ENCODE assay signal across 17 mouse cellular contexts in genomic region chr2:166622079-166622478, GRCm38 (mm10).
DNase-seq lines count a peak whose midpoint lies in the region; ATAC-seq and TF ChIP-seq lines count a peak whose summit lies in the region.
"Had no signal": no experiment of that assay in that cellular context is flagged by ENCODE, and none has a peak within 500 bp of the region (broad histone marks: within the 10 kb centered on the region; RNA-seq: fewer than 3 reads in every experiment).

No protein-coding gene starts in this region.

- H3K27ac ChIP-seq in forebrain, embryonic 12.5 days = no peak overlapping the region
- H3K27ac ChIP-seq in forebrain, embryonic 14.5 days (ENCODE audit: low read depth, low read length) = no peak overlapping the region
- H3K27ac ChIP-seq in kidney, postnatal 0 days = no peak overlapping the region
- H3K27ac ChIP-seq in hindbrain, embryonic 15.5 days (replicated peaks) = 0 out of 2 replicates have a peak overlapping the region, but pooled peaks have one; percentile 72
- no peak overlapping the region for H3K27ac ChIP-seq in liver, embryonic 14.5 days
- H3K27ac ChIP-seq: limb, embryonic 13.5 days had no signal

- DNase-seq in forebrain, embryonic 14.5 days (ENCODE audit: low spot score) = no peak
- no peak for DNase-seq in kidney, postnatal 0 days (ENCODE audit: low spot score)
- no peak for DNase-seq in kidney, postnatal 10 days
- DNase-seq in liver, embryonic 14.5 days (ENCODE audit: low read depth in 3 of 3, low spot score in 3 of 3) = no peak
- DNase-seq in right cerebral cortex, postnatal 10 days (ENCODE audit: low spot score in 2 of 2) = no peak
- DNase-seq in urinary bladder, postnatal 36 days (ENCODE audit: low spot score in 2 of 2) = no peak
- DNase-seq: adrenal gland, adult 2 months; cerebellum, adult 9-11 months; forebrain, postnatal 0 days; heart, postnatal 14 days had no signal

- no peak for ATAC-seq in forebrain, embryonic 12.5 days (ENCODE audit: low FRiP score)
- no peak for ATAC-seq in forebrain, embryonic 14.5 days
- 0 out of 2 replicates have a peak, but pooled peaks have one; percentile 19 for ATAC-seq in kidney, postnatal 0 days (replicated peaks; ENCODE audit: low FRiP score, low read depth)
- ATAC-seq in hindbrain, embryonic 15.5 days (ENCODE audit: low FRiP score, low read depth) = no peak
- peak; percentile 64 for ATAC-seq in liver, embryonic 14.5 days (ENCODE audit: insufficient read depth)

- no peaks in the 10 kb centered on the region for H3K9me3 ChIP-seq in forebrain, embryonic 12.5 days
- H3K9me3 ChIP-seq in forebrain, embryonic 14.5 days (replicated peaks; ENCODE audit: control insufficient read depth, low read length) = no peaks in the 10 kb centered on the region
- H3K9me3 ChIP-seq in kidney, postnatal 0 days (replicated peaks; ENCODE audit: low read length) = no peaks in the 10 kb centered on the region
- no peaks in the 10 kb centered on the region for H3K9me3 ChIP-seq in hindbrain, embryonic 15.5 days
- H3K9me3 ChIP-seq in liver, embryonic 14.5 days (ENCODE audit: control insufficient read depth, low read length) = no peaks in the 10 kb centered on the region
- H3K9me3 ChIP-seq: embryonic facial prominence, embryonic 12.5 days; heart, embryonic 12.5 days; limb, embryonic 13.5 days had no signal

- WGBS in forebrain, embryonic 12.5 days = 89% methylated on average over 6 of the region's 6 CpGs
- 94% methylated on average over 6 of the region's 6 CpGs for WGBS in forebrain, embryonic 14.5 days
- WGBS in kidney, postnatal 0 days = 74% methylated on average over 6 of the region's 6 CpGs
- 85% methylated on average over 6 of the region's 6 CpGs for WGBS in hindbrain, embryonic 15.5 days
- 77% methylated on average over 6 of the region's 6 CpGs for WGBS in liver, embryonic 14.5 days (ENCODE audit: insufficient replicate concordance)

- peaks cover 17% of the 10 kb centered on the region for H3K4me1 ChIP-seq in forebrain, embryonic 12.5 days
- peaks cover 7% of the 10 kb centered on the region for H3K4me1 ChIP-seq in forebrain, embryonic 14.5 days (ENCODE audit: control insufficient read depth, insufficient read depth, low read length)
- H3K4me1 ChIP-seq in kidney, postnatal 0 days (replicated peaks; ENCODE audit: insufficient read depth, low read length) = peaks cover 7% of the 10 kb centered on the region
- H3K4me1 ChIP-seq in hindbrain, embryonic 15.5 days (replicated peaks) = peaks cover 30% of the 10 kb centered on the region
- H3K4me1 ChIP-seq in liver, embryonic 14.5 days (replicated peaks; ENCODE audit: control insufficient read depth in 2 of 2, insufficient read depth in 2 of 2, low read length in 1 of 2) = peaks cover 0 to 15% of the 10 kb centered on the region in 2 experiments; a peak in 2 of 4 replicates

- no peak overlapping the region for H3K4me3 ChIP-seq in forebrain, embryonic 12.5 days (replicated peaks)
- no peak overlapping the region for H3K4me3 ChIP-seq in forebrain, embryonic 14.5 days (ENCODE audit: low read depth, low read length)
- H3K4me3 ChIP-seq in kidney, postnatal 0 days (replicated peaks; ENCODE audit: low read depth, low read length) = no peak overlapping the region
- no peak overlapping the region for H3K4me3 ChIP-seq in hindbrain, embryonic 15.5 days
- no peak overlapping the region for H3K4me3 ChIP-seq in liver, embryonic 14.5 days (ENCODE audit: insufficient read depth in 1 of 2, low read depth in 2 of 2, low read length in 2 of 2)
- H3K4me3 ChIP-seq: embryonic facial prominence, embryonic 12.5 days; erythroblast, embryonic 14.5 days; heart, embryonic 12.5 days; limb, embryonic 13.5 days had no signal

- H3K9ac ChIP-seq in forebrain, embryonic 12.5 days = 0 out of 2 replicates have a peak overlapping the region, but pooled peaks have one; percentile 7
- no peak overlapping the region for H3K9ac ChIP-seq in forebrain, embryonic 14.5 days (ENCODE audit: low read length)
- no peak overlapping the region for H3K9ac ChIP-seq in kidney, postnatal 0 days (ENCODE audit: low read depth, low read length)
- H3K9ac ChIP-seq in hindbrain, embryonic 15.5 days = no peak overlapping the region
- no peak overlapping the region for H3K9ac ChIP-seq in liver, embryonic 14.5 days (replicated peaks)
- H3K9ac ChIP-seq: embryonic facial prominence, embryonic 12.5 days; forebrain, postnatal 0 days had no signal

- no peak for TF ChIP-seq EP300 in liver, embryonic 14.5 days (IDR thresholded peaks at IDR 0.05; ENCODE audit: low read depth)

- peaks cover 15% of the 10 kb centered on the region for H3K36me3 ChIP-seq in forebrain, embryonic 12.5 days (replicated peaks)
- peaks cover 21% of the 10 kb centered on the region; the same call in 1 of the 2 replicates for H3K36me3 ChIP-seq in forebrain, embryonic 14.5 days (ENCODE audit: control insufficient read depth, insufficient read depth, low read length)
- H3K36me3 ChIP-seq in kidney, postnatal 0 days (ENCODE audit: insufficient read depth, low read length) = no peaks in the 10 kb centered on the region
- no peaks in the 10 kb centered on the region for H3K36me3 ChIP-seq in hindbrain, embryonic 15.5 days
- no peaks in the 10 kb centered on the region; the same call in 1 of the 2 replicates for H3K36me3 ChIP-seq in liver, embryonic 14.5 days (replicated peaks; ENCODE audit: control insufficient read depth, insufficient read depth, low read depth)

- no peaks in the 10 kb centered on the region for H3K27me3 ChIP-seq in forebrain, embryonic 12.5 days
- H3K27me3 ChIP-seq in forebrain, embryonic 14.5 days (replicated peaks; ENCODE audit: control insufficient read depth, insufficient read depth, low read length) = no peaks in the 10 kb centered on the region
- no peaks in the 10 kb centered on the region for H3K27me3 ChIP-seq in kidney, postnatal 0 days (ENCODE audit: insufficient read depth, low read length)
- H3K27me3 ChIP-seq in hindbrain, embryonic 15.5 days = no peaks in the 10 kb centered on the region
- H3K27me3 ChIP-seq in liver, embryonic 14.5 days (ENCODE audit: control insufficient read depth, insufficient read depth, low read length) = no peaks in the 10 kb centered on the region
- H3K27me3 ChIP-seq: embryonic facial prominence, embryonic 12.5 days; heart, embryonic 12.5 days; limb, embryonic 13.5 days had no signal

- no peak overlapping the region for H3K4me2 ChIP-seq in forebrain, embryonic 12.5 days
- no peak overlapping the region for H3K4me2 ChIP-seq in forebrain, embryonic 14.5 days (ENCODE audit: low read length)
- H3K4me2 ChIP-seq in kidney, postnatal 0 days (ENCODE audit: low read length) = no peak overlapping the region
- H3K4me2 ChIP-seq in hindbrain, embryonic 15.5 days = no peak overlapping the region
- H3K4me2 ChIP-seq in liver, embryonic 14.5 days (ENCODE audit: low read depth) = no peak overlapping the region
- H3K4me2 ChIP-seq: embryonic facial prominence, embryonic 12.5 days; heart, embryonic 12.5 days; limb, embryonic 13.5 days; midbrain, embryonic 11.5 days had no signal

- TF ChIP-seq CTCF in kidney, postnatal 0 days (IDR thresholded peaks at IDR 0.05; ENCODE audit: low read depth) = no peak
- TF ChIP-seq CTCF in liver, embryonic 14.5 days (IDR thresholded peaks at IDR 0.05; ENCODE audit: low read depth) = no peak

Comparison
In these comparisons a context has a peak if more than half of its experiments do, and no peak if none do; other contexts are left out.
1. ATAC-seq: peak in kidney, postnatal 0 days (single experiment) and liver, embryonic 14.5 days (single experiment); none in forebrain, embryonic 12.5 days (single experiment), forebrain, embryonic 14.5 days (single experiment) and hindbrain, embryonic 15.5 days (single experiment).